Mouse (Mus musculus) stomach, embryonic 16.5 days (tissue): ENCODE results near the gene Necab2. TPM values are rescaled to one million over a fixed set of nuclear protein-coding genes. Genes with fewer than 3 reads are reported as not detected.

ENCODE experiments used
- ATAC-seq: fragments of 200-750 bp; cut with Nextera tagmentation; 2 replicates; pipeline ENCODE4 v1.8.0; 2017; ENCODE audit warnings: moderate number of reproducible peaks, moderate TSS enrichment; ENCODE audit not compliant: insufficient read depth, low FRiP score
- H3K27ac ChIP-seq: fragments of 300-500 bp; sonication (generic); 2 replicates; pipeline ENCODE4 v1.5.1; 2014; ENCODE audit warnings: low read length
- H3K27me3 ChIP-seq: fragments of 300-500 bp; sonication (generic); 2 replicates; pipeline ENCODE4 v1.6.1; 2014; ENCODE audit warnings: low read length, control low read depth, mixed read lengths; ENCODE audit not compliant: control insufficient read depth, insufficient read depth
- H3K36me3 ChIP-seq: fragments of 300-500 bp; sonication (generic); 2 replicates; pipeline ENCODE4 v1.6.1; 2014; ENCODE audit warnings: low read length; ENCODE audit not compliant: control insufficient read depth, insufficient read depth
- H3K4me1 ChIP-seq: fragments of 300-500 bp; sonication (generic); 2 replicates; pipeline ENCODE4 v1.6.1; 2014; ENCODE audit warnings: low read length, control low read depth, mixed read lengths; ENCODE audit not compliant: control insufficient read depth, insufficient read depth
- H3K4me2 ChIP-seq: fragments of 300-500 bp; sonication (generic); 2 replicates; pipeline ENCODE4 v1.6.1; 2014; ENCODE audit warnings: low read depth, low read length, mixed read lengths
- H3K4me3 ChIP-seq: fragments of 300-500 bp; sonication (generic); replicated peaks from 2 replicates; pipeline ENCODE4 v1.5.1; 2014; ENCODE audit warnings: mild to moderate bottlenecking, low read length
- H3K9ac ChIP-seq: fragments of 300-500 bp; sonication (generic); 2 replicates; pipeline ENCODE4 v1.6.1; 2014; ENCODE audit warnings: low read length
- H3K9me3 ChIP-seq: fragments of 300-500 bp; sonication (generic); replicated peaks from 2 replicates; pipeline ENCODE4 v1.6.1; 2016; ENCODE audit warnings: low read length, control low read depth; ENCODE audit not compliant: control insufficient read depth
- WGBS: fragments of 180-500 bp; shearing (Covaris S2); extraction: QIAGEN DNeasy Blood & Tissue Kit; methylation state at CpG from one replicate; pipeline ENCODE4 v1.1.7; 2014; 5-methylcytosine and 5-hydroxymethylcytosine counted together
- polyA plus RNA-seq: library from polyadenylated mRNA; unstranded; fragments of >200 nt; fragmentation: Nextera tagmentation; extraction: Ambion mirVana; gene quantifications from 2 replicates; pipeline ENCODE4 v1.2.1, GENCODE M21; 2015

The Necab2 gene
- polyA plus RNA-seq, 1 experiment from 2014 or later: 1.5 TPM

GRCm38 (mm10) chr8:119484145-119484896 lies 37.8 kb downstream of the Necab2 start:
- H3K4me1 ChIP-seq: no peaks in the 10 kb centered on the region
- WGBS: 80% methylated on average over 11 of the region's 11 CpGs
- ATAC-seq: no peak
- no peaks in the 10 kb centered on the region for H3K9me3 ChIP-seq
- H3K4me2 ChIP-seq: no peak overlapping the region
- no peaks in the 10 kb centered on the region for H3K27me3 ChIP-seq
- H3K9ac ChIP-seq: no peak overlapping the region
- H3K4me3 ChIP-seq: no peak overlapping the region
- no peaks in the 10 kb centered on the region for H3K36me3 ChIP-seq
- no peak overlapping the region for H3K27ac ChIP-seq

GRCm38 (mm10) chr8:119487093-119487492 lies 40.6 kb downstream of the Necab2 start:
- no peak overlapping the region for H3K9ac ChIP-seq
- no peak overlapping the region for H3K4me3 ChIP-seq
- H3K4me2 ChIP-seq: no peak overlapping the region
- no peak for ATAC-seq
- H3K9me3 ChIP-seq: no peaks in the 10 kb centered on the region
- 75% methylated on average over 7 of the region's 7 CpGs for WGBS
- H3K27ac ChIP-seq: no peak overlapping the region
- H3K27me3 ChIP-seq: no peaks in the 10 kb centered on the region
- H3K36me3 ChIP-seq: no peaks in the 10 kb centered on the region
- peaks cover 11% of the 10 kb centered on the region for H3K4me1 ChIP-seq

GRCm38 (mm10) chr8:119496848-119497247 lies 50.3 kb downstream of the Necab2 start:
- no peak for ATAC-seq
- no peaks in the 10 kb centered on the region for H3K36me3 ChIP-seq
- no peak overlapping the region for H3K4me3 ChIP-seq
- H3K4me2 ChIP-seq: no peak overlapping the region
- no peak overlapping the region for H3K27ac ChIP-seq
- H3K9me3 ChIP-seq: no peaks in the 10 kb centered on the region
- no peak overlapping the region for H3K9ac ChIP-seq
- H3K27me3 ChIP-seq: no peaks in the 10 kb centered on the region
- H3K4me1 ChIP-seq: no peaks in the 10 kb centered on the region
- WGBS: 25% methylated on average over 6 of the region's 6 CpGs

GRCm38 (mm10) chr8:119499836-119500235 lies 53.3 kb downstream of the Necab2 start:
- Histone ChIP-seq H3K4me1 (no peaks in the 10 kb centered on the region), H3K4me2 (no peak overlapping the region), H3K9ac (no peak overlapping the region), H3K4me3 (no peak overlapping the region), H3K27ac (no peak overlapping the region), H3K27me3 (no peaks in the 10 kb centered on the region), H3K36me3 (no peaks in the 10 kb centered on the region), H3K9me3 (no peaks in the 10 kb centered on the region)
- WGBS: 89% methylated on average over 2 of the region's 2 CpGs
- no peak for ATAC-seq

- Histone ChIP-seq H3K9me3 (no peaks in the 10 kb centered on the region), H3K4me2 (no peak within 1 kb of the TSS), H3K9ac (no peak within 1 kb of the TSS), H3K27ac (no peak within 1 kb of the TSS), H3K4me1 (no peaks in the 10 kb centered on the region), H3K36me3 (0 out of 2 replicates have a peak, but pooled peaks cover 5% of the 10 kb centered on the region), H3K27me3 (no peaks in the 10 kb centered on the region), H3K4me3 (no peak within 1 kb of the TSS)
- ATAC-seq: no peak
- 40% methylated on average over 5 of the region's 5 CpGs for WGBS
These were observed 55.1 kb downstream of the Necab2 start, which contains the start of gene Slc38a8 for GRCm38 (mm10) chr8:119501598-119501997. Slc38a8 (minus strand) TSS chr8:119501698.

- H3K9me3 ChIP-seq: no peaks in the 10 kb centered on the region
- no peaks in the 10 kb centered on the region for H3K4me1 ChIP-seq
- no peak overlapping the region for H3K4me3 ChIP-seq
- H3K27ac ChIP-seq: no peak overlapping the region
- 0 out of 2 replicates have a peak, but pooled peaks cover 5% of the 10 kb centered on the region for H3K36me3 ChIP-seq
- no peak overlapping the region for H3K4me2 ChIP-seq
- ATAC-seq: no peak
- no peak overlapping the region for H3K9ac ChIP-seq
- 38% methylated on average over 4 of the region's 4 CpGs for WGBS
- no peaks in the 10 kb centered on the region for H3K27me3 ChIP-seq
These were observed 55.6 kb downstream of the Necab2 start for GRCm38 (mm10) chr8:119502111-119502510.

GRCm38 (mm10) chr8:119503191-119503767 lies 56.8 kb downstream of the Necab2 start:
- WGBS: 44% methylated on average over 9 of the region's 10 CpGs

GRCm38 (mm10) chr8:119505488-119505887 lies 59.0 kb downstream of the Necab2 start:
- Histone ChIP-seq H3K36me3 (peaks cover 20% of the 10 kb centered on the region), H3K4me1 (no peaks in the 10 kb centered on the region), H3K27ac (no peak overlapping the region), H3K9me3 (no peaks in the 10 kb centered on the region), H3K9ac (no peak overlapping the region), H3K4me2 (no peak overlapping the region), H3K4me3 (no peak overlapping the region), H3K27me3 (no peaks in the 10 kb centered on the region)
- ATAC-seq: no peak
- WGBS: 51% methylated on average over 9 of the region's 9 CpGs

More at GRCm38 (mm10) chr8:119503191-119503767, 56.8 kb downstream of the Necab2 start:
- no peaks in the 10 kb centered on the region for H3K9me3 ChIP-seq
- no peak overlapping the region for H3K4me2 ChIP-seq
- H3K27ac ChIP-seq: no peak overlapping the region
- H3K4me1 ChIP-seq: no peaks in the 10 kb centered on the region
- no peaks in the 10 kb centered on the region for H3K27me3 ChIP-seq
- no peak overlapping the region for H3K4me3 ChIP-seq
- no peak overlapping the region for H3K9ac ChIP-seq
- no peak for ATAC-seq
- peaks cover 9% of the 10 kb centered on the region; the same call in 1 of the 2 replicates for H3K36me3 ChIP-seq

- Histone ChIP-seq H3K27me3 (no peaks in the 10 kb centered on the region), H3K4me1 (no peaks in the 10 kb centered on the region), H3K36me3 (peaks cover 20% of the 10 kb centered on the region), H3K27ac (no peak overlapping the region), H3K9me3 (no peaks in the 10 kb centered on the region), H3K9ac (no peak overlapping the region), H3K4me2 (no peak overlapping the region), H3K4me3 (no peak overlapping the region)
- WGBS: 77% methylated on average over 8 of the region's 8 CpGs
- no peak for ATAC-seq
These were observed 59.6 kb downstream of the Necab2 start for GRCm38 (mm10) chr8:119506106-119506505.
